Mouse (Mus musculus) ES-CJ7 (cell line): ENCODE data around the gene Wdfy2.
A peak's percentile ranks its signal among the peaks of the same experiment; 100 is the strongest.
"Not testable (repeated sequence)": the region's sequence is repeated elsewhere in the genome, so short reads cannot be mapped to it uniquely, and the experiment has no call there.

Experiments
- DNase-seq: peaks from one replicate; pipeline ENCODE4 v3.0.0; 2011; ENCODE audit warnings: low read depth, low spot score

Wdfy2 gene

GRCm38 (mm10) chr14:62879497-62879896 is 42.0 kb downstream of the Wdfy2 start:
- DNase-seq = peak; percentile 70

DNA sequence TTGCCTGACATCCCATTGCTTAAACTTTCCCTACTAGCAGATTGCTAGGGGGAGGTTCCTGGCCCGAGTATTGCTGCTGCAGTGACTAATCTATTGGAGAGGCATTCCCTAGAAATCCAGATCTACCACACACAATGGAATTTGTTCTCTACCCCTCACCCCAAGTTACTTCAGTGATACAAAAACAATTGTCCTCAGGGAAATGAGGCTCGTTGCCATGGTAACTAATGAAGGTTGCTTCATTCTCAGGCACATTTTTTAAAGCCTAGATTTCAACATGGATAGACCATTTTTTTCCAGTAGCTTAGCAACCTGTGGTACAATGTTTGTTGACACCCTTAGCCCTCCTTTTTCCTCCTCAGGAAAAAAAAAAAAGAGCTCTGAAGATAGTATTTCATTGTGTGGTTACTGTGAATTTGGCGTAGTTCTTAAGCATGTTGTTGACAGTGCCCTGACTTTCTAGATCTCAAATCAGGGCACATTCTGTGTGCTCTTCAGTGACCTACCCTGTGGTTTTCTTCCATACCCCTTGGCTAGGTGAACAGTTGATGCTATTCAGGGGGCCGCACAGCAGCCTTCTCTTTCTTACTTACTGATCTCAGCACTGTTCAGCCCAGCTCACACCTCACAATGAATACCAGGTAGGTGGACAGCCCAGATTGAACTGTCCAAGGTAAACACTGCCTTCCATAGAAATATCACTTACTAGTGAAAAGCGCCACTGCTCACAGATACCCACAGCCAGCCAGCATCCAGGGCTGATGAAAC is 42.8 kb downstream of the Wdfy2 start:
- no peak for DNase-seq

GRCm38 (mm10) chr14:62882061-62882614 is 44.7 kb downstream of the Wdfy2 start:
- DNase-seq = peak; percentile 86

- DNase-seq = no peak
These were observed 46.1 kb downstream of the Wdfy2 start for GRCm38 (mm10) chr14:62883551-62883950.

- DNase-seq = no peak
These were observed 46.7 kb downstream of the Wdfy2 start for GRCm38 (mm10) chr14:62884171-62884570.

GRCm38 (mm10) chr14:62884639-62885038 is 47.2 kb downstream of the Wdfy2 start:
- no peak for DNase-seq

DNA sequence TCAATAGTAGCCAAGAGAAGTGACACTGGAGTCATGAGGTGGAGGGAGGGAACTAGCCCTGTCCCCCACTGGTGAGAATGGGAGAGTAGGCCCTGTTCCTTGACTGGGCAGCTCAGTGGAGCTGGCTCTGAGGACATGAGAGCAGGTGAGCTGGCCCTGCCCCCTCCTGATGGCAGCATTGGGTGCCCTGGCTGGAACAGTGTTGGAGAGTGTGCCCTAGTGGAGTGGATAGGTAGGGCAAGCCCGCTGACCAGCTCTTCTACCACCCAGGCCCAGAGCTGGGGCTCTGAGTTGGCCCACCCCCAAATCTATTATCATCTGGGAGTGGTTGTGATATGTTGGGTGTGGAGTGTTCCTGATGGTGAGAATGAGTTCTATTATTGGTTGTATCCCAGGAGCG is 47.7 kb downstream of the Wdfy2 start:
- DNase-seq = no peak

- no peak for DNase-seq
These were observed 53.9 kb downstream of the Wdfy2 start for GRCm38 (mm10) chr14:62891401-62891800.

DNA sequence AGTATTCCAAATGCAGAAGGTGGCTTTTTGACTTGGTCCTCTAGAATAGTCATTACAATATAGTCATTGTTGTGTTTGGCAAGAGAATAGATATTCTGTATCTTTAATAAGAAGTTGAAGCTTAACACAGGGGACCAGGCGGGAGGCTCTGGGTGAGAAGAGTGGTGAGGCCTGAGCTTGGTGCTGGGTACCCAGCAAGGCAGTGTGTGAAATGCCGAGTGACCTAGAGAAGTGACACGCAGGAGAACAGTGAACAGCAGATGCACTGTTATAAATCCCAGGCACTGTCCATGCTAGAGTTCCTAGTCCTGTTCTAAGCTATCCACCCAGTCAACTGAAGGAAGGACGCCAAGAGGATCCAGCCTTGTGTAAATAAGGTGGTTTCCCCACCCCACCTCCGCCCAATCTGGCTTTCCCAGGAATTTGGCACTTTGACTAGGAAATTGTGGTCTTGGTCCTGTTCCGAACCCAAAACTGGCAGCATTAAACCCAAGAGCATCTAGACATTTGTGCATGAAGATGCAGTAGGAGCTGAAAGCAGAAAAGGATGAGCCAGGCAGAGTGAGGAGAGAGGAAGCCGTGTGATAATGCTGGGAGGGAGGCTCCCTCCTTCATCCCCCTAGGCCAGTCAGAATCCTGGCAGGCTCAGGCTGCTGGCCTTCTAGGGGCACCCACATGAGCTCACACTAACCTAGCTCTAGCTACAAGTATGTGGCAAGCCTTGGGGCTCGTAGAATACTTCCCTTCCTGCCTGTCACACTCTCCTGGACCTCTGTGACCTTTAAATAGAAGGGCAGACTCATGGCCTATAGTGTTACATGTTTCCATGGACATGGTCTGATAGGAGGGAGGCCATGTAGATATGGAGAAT is 55.5 kb downstream of the Wdfy2 start:
- no peak for DNase-seq

DNA sequence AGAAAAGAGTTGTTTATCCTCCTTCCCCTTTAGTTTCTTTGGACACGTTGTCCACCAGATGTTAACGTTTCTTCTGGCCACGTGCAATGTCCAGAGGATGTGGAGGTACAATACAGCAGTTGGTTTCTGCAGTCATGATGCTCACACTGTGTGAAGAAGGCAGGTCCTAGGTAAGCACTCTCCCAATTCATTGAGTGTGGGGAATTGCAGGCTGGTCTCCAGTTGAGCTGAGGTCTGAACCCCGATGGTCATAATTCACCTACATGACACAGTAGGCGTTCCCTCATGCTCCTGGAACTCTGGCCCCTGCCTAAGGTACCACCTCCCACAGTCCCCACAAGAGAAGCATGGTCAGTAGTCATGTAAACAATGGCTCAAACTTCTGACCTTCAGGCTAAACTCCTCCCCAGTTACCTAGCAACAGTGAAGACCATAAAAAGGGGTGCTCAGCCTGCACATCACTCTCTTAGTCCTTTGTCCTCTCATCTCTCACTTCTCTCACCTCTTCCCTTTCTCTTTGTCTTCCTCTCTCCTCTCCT is 56.2 kb downstream of the Wdfy2 start:
- DNase-seq = not testable (repeated sequence)

GRCm38 (mm10) chr14:62894924-62895840 is 57.7 kb downstream of the Wdfy2 start:
- no peak for DNase-seq

DNA sequence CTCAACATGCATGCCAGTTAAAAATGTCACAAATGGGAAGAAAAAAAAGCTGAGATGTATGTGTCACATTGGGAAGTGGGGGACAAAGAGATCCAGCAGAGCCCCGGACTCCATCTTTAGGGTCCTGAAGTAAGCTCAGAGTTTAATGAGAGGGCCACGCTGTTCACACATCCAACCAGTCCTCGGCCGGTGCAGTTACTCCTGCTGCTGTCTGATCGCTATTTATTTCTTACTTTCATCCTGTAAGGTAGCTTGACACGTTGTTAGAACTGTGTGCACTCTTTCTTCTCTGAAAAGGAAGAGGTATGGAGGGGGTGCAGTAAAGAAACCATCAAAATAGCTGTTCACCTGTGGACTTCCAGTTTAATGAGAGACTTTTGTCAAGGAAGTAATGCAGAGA is 60.6 kb downstream of the Wdfy2 start:
- DNase-seq = no peak

DNA sequence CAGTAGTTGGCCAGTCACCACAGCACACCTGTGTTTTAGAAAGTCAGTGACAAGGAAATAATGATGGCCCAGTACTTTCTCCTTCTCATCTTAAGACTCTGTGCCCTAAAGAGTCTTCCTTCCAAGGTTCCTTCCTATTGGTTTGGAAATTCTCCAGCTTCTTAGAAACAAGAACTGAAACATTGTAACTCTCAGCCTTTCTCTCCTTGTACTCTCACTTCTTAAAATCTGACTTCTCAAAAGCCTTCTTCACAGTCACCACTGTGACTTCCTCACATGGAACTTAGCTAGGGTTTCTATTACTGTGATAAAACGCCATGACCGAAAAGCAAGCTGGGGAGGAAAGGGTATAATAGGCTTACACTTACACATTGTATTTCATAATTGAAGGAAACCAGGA is 70.4 kb downstream of the Wdfy2 start:
- DNase-seq = no peak

DNA sequence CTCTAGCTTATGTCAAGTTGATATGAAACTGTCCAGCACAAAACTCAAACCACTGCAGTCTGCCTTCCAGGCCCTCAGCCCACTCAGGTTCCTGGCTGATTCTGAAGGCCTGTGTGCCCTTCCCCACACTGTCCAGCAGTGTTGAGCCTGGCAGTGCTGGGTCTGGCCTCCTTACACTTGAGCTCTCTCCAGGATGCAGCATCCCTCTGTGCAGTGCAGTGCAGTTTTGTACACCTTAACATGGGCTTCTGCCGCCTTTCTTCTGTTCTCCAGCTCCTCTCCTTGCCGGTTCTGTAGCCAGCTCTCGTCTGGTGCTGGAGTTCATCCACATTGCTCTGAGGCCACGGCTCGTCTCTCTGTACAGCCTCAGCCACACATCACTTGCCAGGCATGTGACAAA is 71.1 kb downstream of the Wdfy2 start:
- no peak for DNase-seq

DNA sequence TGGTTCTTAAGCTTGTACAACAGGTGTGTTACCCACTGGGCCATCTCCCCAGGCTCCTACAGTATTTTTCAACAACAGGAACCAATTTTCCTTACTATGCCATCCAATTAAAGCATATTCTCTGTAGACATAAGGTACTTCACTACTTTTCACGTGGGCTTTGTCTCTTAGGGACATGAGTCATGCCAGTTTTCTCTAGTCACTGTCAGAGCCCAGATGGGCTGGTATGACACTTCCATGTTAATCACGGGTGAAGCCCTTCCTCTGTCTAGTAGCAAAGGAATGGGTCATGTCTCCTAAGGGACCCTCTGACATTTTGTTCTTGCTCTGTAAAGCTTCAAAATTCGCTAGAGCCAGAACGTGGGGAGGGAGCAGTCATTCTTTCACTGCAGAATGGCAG is 73.4 kb downstream of the Wdfy2 start:
- DNase-seq = no peak

DNA sequence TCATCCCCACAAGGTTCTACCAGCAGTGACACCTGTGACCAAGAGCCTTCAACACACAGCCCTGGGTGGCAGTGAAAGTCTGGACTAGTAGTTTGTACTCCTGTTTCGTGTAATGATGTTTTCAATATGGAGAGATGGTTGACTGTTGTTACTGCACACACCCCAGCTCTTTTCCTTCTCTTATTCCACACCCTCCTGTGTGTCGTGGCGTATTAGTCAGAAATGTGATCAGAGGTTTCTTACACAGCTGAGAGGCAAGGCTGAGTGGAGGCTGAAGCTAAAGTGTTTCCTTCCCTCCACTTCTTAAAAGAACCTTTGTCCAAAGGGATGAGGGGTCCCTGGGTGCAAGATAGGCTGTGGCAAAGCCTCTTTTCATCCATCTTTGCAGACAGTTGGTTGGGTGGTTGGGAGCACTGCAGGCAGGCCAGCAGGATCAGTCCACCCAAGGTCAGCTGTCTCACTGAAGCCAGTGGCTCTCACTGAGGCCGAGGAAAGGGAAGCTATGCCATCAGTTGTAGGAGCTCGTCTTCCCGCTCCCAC is 77.7 kb downstream of the Wdfy2 start:
- DNase-seq = no peak

DNA sequence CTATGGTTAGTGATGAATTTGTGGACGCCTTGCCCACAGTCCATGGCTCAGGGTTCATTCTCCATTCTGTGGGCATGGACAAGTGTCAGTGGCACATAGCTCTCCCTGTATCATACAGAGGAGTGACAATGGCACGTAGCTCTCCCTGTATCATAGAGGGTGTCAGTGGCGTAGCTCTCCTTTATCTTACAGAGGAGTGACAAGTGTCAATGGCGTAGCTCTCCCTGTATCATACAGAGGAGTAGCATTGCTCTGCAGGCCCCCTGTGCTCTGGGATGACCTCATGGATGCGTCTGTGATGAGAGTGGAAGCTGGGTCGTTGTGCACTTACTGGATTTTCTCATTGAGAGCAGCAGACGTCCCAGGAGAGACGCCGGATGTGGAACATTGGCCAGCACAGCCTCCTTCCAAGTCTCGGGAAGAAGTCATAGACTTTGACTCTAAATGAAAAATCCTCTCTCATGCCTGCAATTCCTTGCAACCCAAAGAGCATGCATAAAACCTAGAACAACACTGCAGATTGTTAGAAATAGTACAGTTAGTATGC is 79.1 kb downstream of the Wdfy2 start:
- DNase-seq = no peak

DNA sequence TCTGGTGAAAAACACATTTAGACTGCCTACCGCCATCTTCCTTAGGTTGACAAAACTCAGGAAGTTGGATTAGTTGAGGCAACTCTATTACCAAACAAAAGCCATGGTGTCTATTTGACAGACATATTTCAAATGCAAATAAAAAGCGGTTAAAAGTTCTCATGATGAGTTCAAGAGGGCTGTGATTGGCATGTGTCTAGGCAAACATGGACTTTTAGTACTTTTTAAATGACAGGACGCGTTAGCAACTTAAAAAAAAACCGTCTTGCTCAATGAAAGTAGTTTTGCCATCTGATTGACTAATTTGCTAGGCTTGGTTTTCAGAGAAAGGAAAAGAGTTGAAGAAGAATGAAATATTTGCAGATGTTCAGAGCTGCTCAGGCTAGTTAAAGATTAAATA is 83.9 kb downstream of the Wdfy2 start:
- no peak for DNase-seq

DNA sequence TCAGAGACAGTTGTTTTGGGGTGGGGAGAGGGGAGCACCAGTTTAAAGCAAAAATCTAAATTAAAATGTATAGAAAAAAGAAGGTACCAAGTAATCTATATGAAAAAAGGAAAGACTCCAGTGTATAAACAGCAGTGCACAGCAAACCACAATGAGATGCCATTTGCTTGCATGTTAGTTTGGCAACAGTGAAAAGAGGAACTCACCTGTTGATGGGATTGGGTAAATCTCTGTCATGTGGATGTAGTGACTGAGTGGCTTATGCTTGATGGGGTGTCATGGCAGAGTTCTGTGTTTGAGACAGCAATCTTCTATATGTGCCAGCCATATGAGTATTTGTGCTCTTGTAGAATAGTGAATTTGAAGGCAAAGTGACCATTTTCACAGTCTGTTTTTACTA is 85.2 kb downstream of the Wdfy2 start:
- DNase-seq = no peak

DNA sequence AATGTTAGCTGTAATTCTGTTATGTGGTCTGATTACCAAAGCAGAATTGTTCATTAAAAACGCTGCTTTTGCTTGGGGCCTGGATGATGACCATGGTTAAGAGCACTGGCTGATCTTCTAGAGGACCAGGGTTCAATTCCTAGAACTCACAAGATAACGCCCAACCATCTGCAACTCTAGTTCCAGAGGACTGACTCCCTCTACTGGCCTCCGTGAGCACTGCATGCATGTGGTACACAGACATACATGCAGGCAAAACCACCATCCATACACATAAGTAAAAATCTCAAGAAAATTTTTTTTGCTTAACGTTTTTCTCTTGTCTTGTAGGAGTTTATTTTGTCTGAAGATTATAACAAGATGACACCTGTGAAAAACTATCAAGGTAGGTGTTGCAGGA is 87.3 kb downstream of the Wdfy2 start:
- peak; percentile 47 for DNase-seq

GRCm38 (mm10) chr14:62928101-62928541 is 90.6 kb downstream of the Wdfy2 start:
- no peak for DNase-seq
